Mouse (Mus musculus) MEL (cell line): ENCODE measurements around the gene Supt3. TPM values are rescaled to one million over a fixed set of nuclear protein-coding genes. Genes with fewer than 3 reads are reported as not detected.

Source experiments
- DNase-seq: peaks from one replicate; pipeline ENCODE4 v3.0.0; 2011; ENCODE audit warnings: low read depth, low spot score
- H3K27ac ChIP-seq: 2 replicates; pipeline ENCODE4 v1.5.1; 2012; ENCODE audit warnings: low read depth, mild to moderate bottlenecking, control low read depth, low read length, moderate library complexity; ENCODE audit not compliant: control insufficient read depth
- H3K27me3 ChIP-seq, 2 experiments: fragments of 150-350 bp in 1 of 2; sonication (generic) in 1 of 2; 2 replicates each; pipeline ENCODE4 v1.6.1; 2012; ENCODE audit warnings: low read length in 2 of 2, mild to moderate bottlenecking in 2 of 2, improper control_type of control experiment in 1 of 2, moderate library complexity in 1 of 2; ENCODE audit not compliant: insufficient read depth in 2 of 2, control insufficient read depth in 1 of 2
- H3K36me3 ChIP-seq, 2 experiments: 2 replicates each; pipeline ENCODE4 v1.6.1; 2012 to 2014; ENCODE audit warnings: low read length in 2 of 2, improper control_type of control experiment in 1 of 2, inconsistent platforms in 1 of 2, mild to moderate bottlenecking in 1 of 2; ENCODE audit not compliant: insufficient read depth in 2 of 2, control insufficient read depth in 1 of 2
- H3K4me1 ChIP-seq, 2 experiments: fragments of 150-350 bp in 1 of 2; sonication (generic) in 1 of 2; 2 replicates each; pipeline ENCODE4 v1.6.1; 2012; ENCODE audit warnings: low read length in 2 of 2, improper control_type of control experiment in 1 of 2, mild to moderate bottlenecking in 1 of 2; ENCODE audit not compliant: insufficient read depth in 2 of 2, control insufficient read depth in 1 of 2
- H3K4me3 ChIP-seq, 2 experiments: fragments of 150-350 bp in 1 of 2; sonication (generic) in 1 of 2; 2 replicates each; pipeline ENCODE4 v1.5.1; 2012; ENCODE audit warnings: low read depth in 2 of 2, low read length in 2 of 2, mild to moderate bottlenecking in 2 of 2, moderate library complexity in 2 of 2, control low read depth in 1 of 2, improper control_type of control experiment in 1 of 2; ENCODE audit not compliant: control insufficient read depth in 1 of 2, insufficient read depth in 1 of 2
- H3K79me2 ChIP-seq: 2 replicates; pipeline ENCODE4 v1.6.1; 2012; ENCODE audit warnings: mild to moderate bottlenecking, low read length, moderate library complexity; ENCODE audit not compliant: control insufficient read depth, poor library complexity, insufficient read depth
- H3K9ac ChIP-seq: 2 replicates; pipeline ENCODE4 v1.6.1; 2012; ENCODE audit warnings: low read depth, mild to moderate bottlenecking, control low read depth, low read length, moderate library complexity; ENCODE audit not compliant: control insufficient read depth, poor library complexity, severe bottlenecking
- H3K9me3 ChIP-seq: fragments of 150-350 bp; sonication (generic); replicated peaks from 2 replicates; pipeline ENCODE4 v1.6.1; 2012; ENCODE audit warnings: mild to moderate bottlenecking, low read length, improper control_type of control experiment, moderate library complexity; ENCODE audit not compliant: insufficient read depth
- CHD2 ChIP-seq: IDR thresholded peaks from 2 replicates; pipeline ENCODE4 v1.6.1; 2011; ENCODE audit warnings: low read length, improper control_type of control experiment
- CTCF ChIP-seq, 3 experiments: IDR thresholded peaks in 2 of 3; conservative IDR thresholded peaks in 1 of 3; 2 replicates each; pipeline ENCODE4 v1.5.1; 2011 to 2012; ENCODE audit warnings: low read length in 3 of 3, low read depth in 2 of 3, mild to moderate bottlenecking in 2 of 3, improper control_type of control experiment in 1 of 3, inconsistent platforms in 1 of 3, mixed read lengths in 1 of 3, moderate library complexity in 1 of 3; ENCODE audit not compliant: control insufficient read depth in 1 of 3, insufficient read depth in 1 of 3, poor library complexity in 1 of 3, severe bottlenecking in 1 of 3
- E2F4 ChIP-seq: IDR thresholded peaks from 2 replicates; pipeline ENCODE4 v1.6.1; 2011; ENCODE audit warnings: low read depth, low read length, improper control_type of control experiment, borderline replicate concordance
- ELF1 ChIP-seq: IDR thresholded peaks from 2 replicates; pipeline ENCODE4 v1.6.1; 2014; ENCODE audit warnings: low read depth, mild to moderate bottlenecking, inconsistent platforms, low read length, improper control_type of control experiment, moderate library complexity
- GABPA ChIP-seq: IDR thresholded peaks from 2 replicates; pipeline ENCODE4 v1.6.1; 2012; ENCODE audit warnings: low read depth, mild to moderate bottlenecking, inconsistent platforms, low read length, improper control_type of control experiment, moderate library complexity
- GATA1 ChIP-seq: IDR thresholded peaks from 2 replicates; pipeline ENCODE4 v1.6.1; 2011; ENCODE audit warnings: low read depth, low read length, improper control_type of control experiment
- JUND ChIP-seq: IDR thresholded peaks from 2 replicates; pipeline ENCODE4 v1.6.1; 2011; ENCODE audit warnings: low read depth, mild to moderate bottlenecking, improper control_type of control experiment, low read length
- MAX ChIP-seq: IDR thresholded peaks from 2 replicates; pipeline ENCODE4 v1.6.1; 2011; ENCODE audit warnings: low read length, improper control_type of control experiment
- MAZ ChIP-seq: IDR thresholded peaks from 2 replicates; pipeline ENCODE4 v1.6.1; 2012; ENCODE audit warnings: low read depth, mild to moderate bottlenecking, inconsistent platforms, low read length, improper control_type of control experiment
- NRF1 ChIP-seq: IDR thresholded peaks from 2 replicates; pipeline ENCODE4 v1.6.1; 2014; ENCODE audit warnings: low read depth, mild to moderate bottlenecking, inconsistent platforms, low read length, improper control_type of control experiment, moderate library complexity; ENCODE audit not compliant: poor library complexity, insufficient read depth, severe bottlenecking
- RAD21 ChIP-seq: IDR thresholded peaks from 2 replicates; pipeline ENCODE4 v1.6.1; 2011; ENCODE audit warnings: mild to moderate bottlenecking, low read depth, low read length, improper control_type of control experiment
- SMC3 ChIP-seq: IDR thresholded peaks from 2 replicates; pipeline ENCODE4 v1.6.1; 2011; ENCODE audit warnings: low read depth, low read length, improper control_type of control experiment
- TBP ChIP-seq: IDR thresholded peaks from 2 replicates; pipeline ENCODE4 v1.8.0; 2011; ENCODE audit warnings: low read depth, low read length, improper control_type of control experiment
- TCF12 ChIP-seq: IDR thresholded peaks from 2 replicates; pipeline ENCODE4 v1.6.1; 2014; ENCODE audit warnings: low read depth, mild to moderate bottlenecking, inconsistent platforms, low read length, improper control_type of control experiment, moderate library complexity
- UBTF ChIP-seq: IDR thresholded peaks from 2 replicates; pipeline ENCODE4 v1.6.1; 2012; ENCODE audit warnings: low read depth, mild to moderate bottlenecking, inconsistent platforms, low read length, improper control_type of control experiment, moderate library complexity, borderline replicate concordance; ENCODE audit not compliant: insufficient read depth
- USF1 ChIP-seq: IDR thresholded peaks from 2 replicates; pipeline ENCODE4 v1.6.1; 2014; ENCODE audit warnings: low read depth, mild to moderate bottlenecking, inconsistent platforms, low read length, improper control_type of control experiment, moderate library complexity
- ZC3H11A ChIP-seq: IDR thresholded peaks from 2 replicates; pipeline ENCODE4 v1.6.1; 2012; ENCODE audit warnings: low read depth, mild to moderate bottlenecking, inconsistent platforms, low read length, improper control_type of control experiment
- polyA plus RNA-seq, 2 experiments: library from polyadenylated mRNA; stranded (reverse) in 1 of 2; unstranded in 1 of 2; fragments of >175 nt in 1 of 2; fragments of >200 nt in 1 of 2; gene quantifications; 2 replicates each; pipeline versions ENCODE4 v1.2.1 to v1.2.4; 2012; ENCODE audit warnings: low replicate concordance in 2 of 2, low read depth in 1 of 2; ENCODE audit not compliant: insufficient read length in 2 of 2, insufficient read depth in 1 of 2, missing spikeins in 1 of 2
- total RNA-seq: library from RNA; depleted of rRNA; stranded (reverse); fragments of 300-350 nt; gene quantifications from 2 replicates; pipeline ENCODE4 v1.2.3, GENCODE M21; 2012

The Supt3 gene
- total and polyA plus RNA-seq, 3 experiments: 7.0 to 28.6 TPM; not detected in 1

DNA sequence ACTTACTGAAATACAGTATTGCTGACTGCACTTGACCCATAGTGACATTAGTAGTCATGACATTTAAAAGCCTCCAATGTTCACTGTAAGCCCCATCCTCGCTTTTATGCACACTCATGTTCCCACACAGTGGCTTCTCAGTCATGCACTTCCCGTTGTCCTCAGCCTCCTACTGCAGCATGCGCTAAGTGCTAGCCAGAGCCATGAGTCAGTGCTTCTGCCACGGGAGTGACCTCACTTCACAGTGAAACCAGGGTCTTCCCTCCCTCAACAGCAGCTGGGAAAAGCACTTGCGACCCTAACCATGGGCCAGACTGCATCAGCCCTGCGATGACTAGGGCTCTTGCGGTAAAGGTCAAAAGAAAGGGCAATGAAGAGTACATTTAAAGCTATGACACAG lies 256.7 kb downstream of the Supt3 start:
- Histone ChIP-seq H3K4me3 (no peak overlapping the region), H3K36me3 (no peaks in the 10 kb centered on the region), H3K9me3 (no peaks in the 10 kb centered on the region), H3K9ac (no peak overlapping the region)
- TF ChIP-seq NRF1: no peak
- no peak for TF ChIP-seq E2F4
- no peak for TF ChIP-seq MAZ
- TF ChIP-seq, all 39 proteins: peak for 0
- DNase-seq: no peak
- Histone ChIP-seq H3K27ac (no peak overlapping the region), H3K4me1 (no peaks in the 10 kb centered on the region), H3K79me2 (no peaks in the 10 kb centered on the region), H3K27me3 (no peaks in the 10 kb centered on the region)

DNA sequence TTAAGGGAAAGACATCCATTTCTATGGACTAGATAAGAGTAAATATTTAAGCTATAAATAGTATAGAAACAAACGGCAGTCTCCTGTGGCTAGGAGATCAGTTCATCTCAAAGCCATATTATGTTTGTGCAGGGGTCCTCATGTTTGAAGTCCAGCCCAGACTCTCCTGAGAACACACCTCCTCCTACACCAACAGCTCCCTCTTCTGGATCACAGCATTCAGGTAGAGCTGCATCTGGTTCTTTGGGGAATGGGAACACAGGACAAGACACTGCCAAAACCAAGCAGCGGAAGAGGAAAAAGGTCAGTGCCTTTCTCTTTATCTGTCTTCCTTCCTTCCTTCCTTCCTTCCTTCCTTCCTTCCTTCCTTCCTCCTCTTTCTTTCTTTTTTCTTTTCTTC lies 264.1 kb downstream of the Supt3 start:
- Histone ChIP-seq H3K4me1 (no peaks in the 10 kb centered on the region), H3K4me3 (no peak overlapping the region), H3K27ac (no peak overlapping the region)
- TF ChIP-seq CHD2 (no peak), TBP (no peak), UBTF (no peak), ELF1 (no peak), ZC3H11A (peak; percentile 29; the same call in 1 of the 2 replicates), GATA1 (no peak), RAD21 (peak; percentile 24), SMC3 (peak; percentile 32), NRF1 (no peak), MAX (no peak), CTCF (IDR thresholded peaks at IDR 0.05 in 2 of 3, conservative IDR thresholded peaks at IDR 0.05 in 1 of 3; ENCODE audit: control insufficient read depth in 1 of 3, insufficient read depth in 1 of 3, low read depth in 2 of 3, low read length in 3 of 3, poor library complexity in 1 of 3, severe bottlenecking in 1 of 3) (peak in 2 of 3 experiments; percentile 10 to 29; a peak in 2 of 6 replicates), TCF12 (no peak), GABPA (no peak), JUND (no peak), USF1 (no peak)
- TF ChIP-seq, all 39 proteins: peak for 4
- Histone ChIP-seq H3K27me3 (no peaks in the 10 kb centered on the region), H3K36me3 (no peaks in the 10 kb centered on the region; a peak in 1 of 4 replicates), H3K9me3 (no peaks in the 10 kb centered on the region), H3K9ac (no peak overlapping the region), H3K79me2 (no peaks in the 10 kb centered on the region)
- DNase-seq: no peak
